Comparison of ENCODE assay signal across 8 mouse cellular contexts in the genomic region with DNA sequence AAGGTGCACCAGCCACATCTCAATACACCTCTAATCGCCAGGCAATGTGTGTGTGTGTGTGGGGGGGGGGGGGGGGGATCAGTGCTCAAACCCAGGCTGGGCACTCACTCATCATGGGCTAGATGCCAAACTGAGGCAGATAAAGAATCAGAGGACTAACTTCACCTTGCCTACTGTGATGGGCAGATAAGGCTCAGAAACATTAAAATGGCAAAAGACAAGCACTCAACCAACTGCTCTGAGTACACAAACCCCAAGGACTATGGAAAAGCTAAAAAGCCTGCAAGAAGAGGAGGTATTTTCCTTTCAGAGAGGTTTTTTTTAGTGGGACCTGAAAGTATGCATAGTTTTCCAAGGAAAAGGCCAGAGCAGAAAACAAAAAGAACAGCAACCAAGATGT. TPM values are rescaled to one million over a fixed set of nuclear protein-coding genes. Genes with fewer than 3 reads are reported as not detected.
DNase-seq lines count a peak whose midpoint lies in the region; ATAC-seq and TF ChIP-seq lines count a peak whose summit lies in the region.

No protein-coding gene starts in this region.

- H3K9me3 ChIP-seq in limb, embryonic 13.5 days = no peaks in the 10 kb centered on the region
- H3K9me3 ChIP-seq in stomach, embryonic 16.5 days (replicated peaks; ENCODE audit: control insufficient read depth, low read length) = no peaks in the 10 kb centered on the region

- no peak overlapping the region for H3K27ac ChIP-seq in spleen, adult 2 months (ENCODE audit: insufficient read depth, low read length)
- H3K27ac ChIP-seq in limb, embryonic 13.5 days = no peak overlapping the region
- H3K27ac ChIP-seq in stomach, embryonic 16.5 days (ENCODE audit: low read length) = peak overlapping the region; percentile 83; the same call in 1 of the 2 replicates

- TF ChIP-seq POLR2A in spleen, adult 2 months (IDR thresholded peaks at IDR 0.05; ENCODE audit: low read depth, low read length) = no peak

- H3K36me3 ChIP-seq in spleen, adult 2 months (ENCODE audit: control insufficient read depth, insufficient read depth, low read length) = no peaks in the 10 kb centered on the region
- no peaks in the 10 kb centered on the region for H3K36me3 ChIP-seq in limb, embryonic 13.5 days
- H3K36me3 ChIP-seq in stomach, embryonic 16.5 days (ENCODE audit: control insufficient read depth, insufficient read depth, low read length) = no peaks in the 10 kb centered on the region

- peak; percentile 43 to 44 for DNase-seq in cerebellum, postnatal 10 days
- DNase-seq in cerebellum, adult 8-10 months = no peak
- DNase-seq in spleen, adult 2 months (ENCODE audit: low read depth in 1 of 2, low spot score in 2 of 2) = no peak
- no peak for DNase-seq in spleen, postnatal 36 days (ENCODE audit: low spot score in 2 of 2)
- no peak for DNase-seq in right cerebral cortex, adult 2 months (ENCODE audit: low spot score in 2 of 2)
- no peak for DNase-seq in thymus, postnatal 25 days

- peaks cover 9% of the 10 kb centered on the region for H3K4me1 ChIP-seq in spleen, adult 2 months (ENCODE audit: control insufficient read depth, insufficient read depth, insufficient read length)
- H3K4me1 ChIP-seq in limb, embryonic 13.5 days = peaks cover 15% of the 10 kb centered on the region
- peaks cover 10% of the 10 kb centered on the region for H3K4me1 ChIP-seq in stomach, embryonic 16.5 days (ENCODE audit: control insufficient read depth, insufficient read depth, low read length)

- H3K4me2 ChIP-seq in limb, embryonic 13.5 days (replicated peaks) = peak overlapping the region; percentile 82
- H3K4me2 ChIP-seq in stomach, embryonic 16.5 days (ENCODE audit: low read depth, low read length) = peak overlapping the region; percentile 84

- no peak for TF ChIP-seq CTCF in spleen, adult 2 months (IDR thresholded peaks at IDR 0.05; ENCODE audit: extremely low read depth, insufficient read depth, insufficient read length, insufficient replicate concordance)

- H3K9ac ChIP-seq in limb, embryonic 13.5 days = peak overlapping the region; percentile 99
- peak overlapping the region; percentile 98 for H3K9ac ChIP-seq in stomach, embryonic 16.5 days (ENCODE audit: low read length)

- 8% methylated on average over 1 of the region's 1 CpGs for WGBS in spleen, adult 2 months
- WGBS in limb, embryonic 13.5 days = 33% methylated on average over 1 of the region's 1 CpGs
- 20% methylated on average over 1 of the region's 1 CpGs for WGBS in stomach, embryonic 16.5 days

- no peaks in the 10 kb centered on the region for H3K27me3 ChIP-seq in spleen, adult 2 months (ENCODE audit: control insufficient read depth, insufficient read depth, low read length)
- no peaks in the 10 kb centered on the region for H3K27me3 ChIP-seq in limb, embryonic 13.5 days
- no peaks in the 10 kb centered on the region for H3K27me3 ChIP-seq in stomach, embryonic 16.5 days (ENCODE audit: control insufficient read depth, insufficient read depth, low read length)

- no peak for ATAC-seq in limb, embryonic 13.5 days (ENCODE audit: low FRiP score, low read depth)
- no peak for ATAC-seq in stomach, embryonic 16.5 days (ENCODE audit: insufficient read depth, low FRiP score)

- peak overlapping the region; percentile 16 for H3K4me3 ChIP-seq in spleen, adult 2 months (ENCODE audit: extremely low read depth, insufficient read depth, insufficient read length)
- peak overlapping the region; percentile 97 for H3K4me3 ChIP-seq in limb, embryonic 13.5 days
- H3K4me3 ChIP-seq in stomach, embryonic 16.5 days (replicated peaks; ENCODE audit: low read length) = peak overlapping the region; percentile 82

RNA-seq across cellular contexts. Expression of a gene that starts 1.4 kb away (rescaled TPM):
- 235 and 293 TPM in 2 replicates for polyA plus RNA-seq in spleen, adult 2 months (2012; rRNA removed)
- 53.3 and 54.4 TPM in 2 replicates for polyA plus RNA-seq in limb, embryonic 13.5 days (2015; fragmentation: Nextera tagmentation; extraction: Ambion mirVana)
- polyA plus RNA-seq in stomach, embryonic 16.5 days (2015; fragmentation: Nextera tagmentation; extraction: Ambion mirVana) = 35.4 and 36.9 TPM in 2 replicates

Comparison
In these comparisons a context has a peak if more than half of its experiments do, and no peak if none do; other contexts are left out.
1. DNase-seq: peak in cerebellum, postnatal 10 days (2 of 2); none in cerebellum, adult 8-10 months (single experiment), spleen, adult 2 months (0 of 2), spleen, postnatal 36 days (0 of 2), right cerebral cortex, adult 2 months (0 of 2) and thymus, postnatal 25 days (single experiment).
2. H3K4me3 ChIP-seq: peak in every context shown above with its lines; median percentile 97 in limb, embryonic 13.5 days; 82 in stomach, embryonic 16.5 days; 16 in spleen, adult 2 months.